Mouse (Mus musculus): ENCODE data around the gene Ift80.
A peak's percentile ranks its signal among the peaks of the same experiment; 100 is the strongest.
"Not testable (repeated sequence)": the region's sequence is repeated elsewhere in the genome, so short reads cannot be mapped to it uniquely, and the experiment has no call there.

Gene Ift80

GRCm38 (mm10) chr3:68935498-68935897 is 68.9 kb downstream of the Ift80 start:
- DNase-seq (ENCODE audit: low spot score), result peak; percentile 14

- no peak for DNase-seq (ENCODE audit: low spot score)
Observed at GRCm38 (mm10) chr3:68934259-68934658, 70.1 kb downstream of the Ift80 start.

- DNase-seq (ENCODE audit: low spot score), result no peak
Observed at GRCm38 (mm10) chr3:68928619-68929018, 75.8 kb downstream of the Ift80 start.

- no peak for DNase-seq (ENCODE audit: low spot score)
Observed at GRCm38 (mm10) chr3:68907509-68907908, 96.9 kb downstream of the Ift80 start.

- DNase-seq (ENCODE audit: low spot score), result no peak
Observed at GRCm38 (mm10) chr3:68904902-68905778, 99.2 kb downstream of the Ift80 start.

- DNase-seq (ENCODE audit: low spot score), result not testable (repeated sequence)
Observed at GRCm38 (mm10) chr3:68902636-68903035, 101.7 kb downstream of the Ift80 start.

- DNase-seq (ENCODE audit: low spot score), result no peak
Observed at GRCm38 (mm10) chr3:68897154-68897553, 107.2 kb downstream of the Ift80 start.

- no peak for DNase-seq (ENCODE audit: low spot score)
Observed at GRCm38 (mm10) chr3:68895426-68895825, 108.9 kb downstream of the Ift80 start.

- DNase-seq (ENCODE audit: low spot score), result no peak
Observed at GRCm38 (mm10) chr3:68886845-68887244, 117.5 kb downstream of the Ift80 start.

- no peak for DNase-seq (ENCODE audit: low spot score)
Observed at GRCm38 (mm10) chr3:68874079-68874478, 130.3 kb downstream of the Ift80 start.

- DNase-seq (ENCODE audit: low spot score), result no peak
Observed at GRCm38 (mm10) chr3:68870568-68870950, 133.8 kb downstream of the Ift80 start.

- DNase-seq (ENCODE audit: low spot score), result peak; percentile 12
Observed at GRCm38 (mm10) chr3:68869691-68870567, 134.4 kb downstream of the Ift80 start.

GRCm38 (mm10) chr3:68869211-68869690 is 135.1 kb downstream of the Ift80 start, which contains the start of gene 1110032F04Rik:
1110032F04Rik (plus strand) TSS chr3:68869586.
- peak; percentile 14 for DNase-seq (ENCODE audit: low spot score)

- DNase-seq (ENCODE audit: low spot score), result no peak
Observed at GRCm38 (mm10) chr3:68852414-68852813, 152.0 kb downstream of the Ift80 start.

GRCm38 (mm10) chr3:68848323-68848722 is 156.0 kb downstream of the Ift80 start:
- no peak for DNase-seq (ENCODE audit: low spot score)

- DNase-seq (ENCODE audit: low spot score), result no peak
Observed at GRCm38 (mm10) chr3:68844025-68844424, 160.3 kb downstream of the Ift80 start.
